Mouse (Mus musculus): ENCODE measurements at regions not wholly inside any gene's neighbourhood (a gene's known extent, or its start where the extent isn't known, plus 50 kb on each side); places are given as distances from the start of the nearest gene placed in this dataset.
A peak's percentile ranks its signal among the peaks of the same experiment; 100 is the strongest.

- Histone ChIP-seq H3K9me3 (ENCODE audit: low read length) (no peaks in the 10 kb centered on the region), H3K36me3 (ENCODE audit: insufficient read depth, low read length) (no peaks in the 10 kb centered on the region), H3K4me3 (ENCODE audit: low read length) (no peak overlapping the region), H3K4me1 (ENCODE audit: insufficient read depth, low read length) (no peaks in the 10 kb centered on the region), H3K27ac (ENCODE audit: low read length) (no peak overlapping the region), H3K9ac (replicated peaks; ENCODE audit: low read length) (no peak overlapping the region), H3K4me2 (replicated peaks; ENCODE audit: low read depth, low read length) (no peak overlapping the region), H3K27me3 (ENCODE audit: insufficient read depth, low read length) (no peaks in the 10 kb centered on the region)
- 55% methylated on average over 6 of the region's 6 CpGs for WGBS
- no peak for ATAC-seq (ENCODE audit: low FRiP score, low TSS enrichment)
Measured at GRCm38 (mm10) chr7:71648314-71648713, 297.0 kb upstream of the Gm10295 start.

GRCm38 (mm10) chr7:71646944-71647343 is 295.7 kb upstream of the Gm10295 start:
- no peak overlapping the region for H3K4me3 ChIP-seq (ENCODE audit: low read length)
- H3K4me2 ChIP-seq (replicated peaks; ENCODE audit: low read depth, low read length): no peak overlapping the region
- no peaks in the 10 kb centered on the region for H3K4me1 ChIP-seq (ENCODE audit: insufficient read depth, low read length)
- no peaks in the 10 kb centered on the region for H3K27me3 ChIP-seq (ENCODE audit: insufficient read depth, low read length)
- no peaks in the 10 kb centered on the region for H3K9me3 ChIP-seq (ENCODE audit: low read length)
- 90% methylated on average over 3 of the region's 3 CpGs for WGBS
- no peak overlapping the region for H3K9ac ChIP-seq (replicated peaks; ENCODE audit: low read length)
- ATAC-seq (ENCODE audit: low FRiP score, low TSS enrichment): no peak
- H3K36me3 ChIP-seq (ENCODE audit: insufficient read depth, low read length): no peaks in the 10 kb centered on the region
- H3K27ac ChIP-seq (ENCODE audit: low read length): no peak overlapping the region

- ATAC-seq (ENCODE audit: low FRiP score, low TSS enrichment): 0 out of 2 replicates have a peak, but pooled peaks have one; percentile 31
- WGBS: 15% methylated on average over 13 of the region's 13 CpGs
- Histone ChIP-seq H3K9ac (replicated peaks; ENCODE audit: low read length) (no peak overlapping the region), H3K9me3 (ENCODE audit: low read length) (no peaks in the 10 kb centered on the region), H3K4me2 (replicated peaks; ENCODE audit: low read depth, low read length) (peak overlapping the region; percentile 27), H3K4me1 (ENCODE audit: insufficient read depth, low read length) (peaks cover 4% of the 10 kb centered on the region; the same call in 1 of the 2 replicates), H3K27me3 (ENCODE audit: insufficient read depth, low read length) (no peaks in the 10 kb centered on the region), H3K36me3 (ENCODE audit: insufficient read depth, low read length) (no peaks in the 10 kb centered on the region), H3K27ac (ENCODE audit: low read length) (no peak overlapping the region), H3K4me3 (ENCODE audit: low read length) (0 out of 2 replicates have a peak overlapping the region, but pooled peaks have one; percentile 6)
Measured at GRCm38 (mm10) chr7:71623048-71623447, 271.8 kb upstream of the Gm10295 start.

GRCm38 (mm10) chr7:71603159-71603558 is 251.9 kb upstream of the Gm10295 start:
- 35% methylated on average over 2 of the region's 2 CpGs for WGBS
- H3K27me3 ChIP-seq (ENCODE audit: insufficient read depth, low read length): no peaks in the 10 kb centered on the region
- H3K27ac ChIP-seq (ENCODE audit: low read length): no peak overlapping the region; the same call in 1 of the 2 replicates
- no peak overlapping the region for H3K9ac ChIP-seq (replicated peaks; ENCODE audit: low read length)
- H3K36me3 ChIP-seq (ENCODE audit: insufficient read depth, low read length): no peaks in the 10 kb centered on the region
- H3K4me1 ChIP-seq (ENCODE audit: insufficient read depth, low read length): no peaks in the 10 kb centered on the region
- H3K9me3 ChIP-seq (ENCODE audit: low read length): no peaks in the 10 kb centered on the region
- peak; percentile 61; the same call in 1 of the 2 replicates for ATAC-seq (ENCODE audit: low FRiP score, low TSS enrichment)
- H3K4me3 ChIP-seq (ENCODE audit: low read length): no peak overlapping the region
- H3K4me2 ChIP-seq (replicated peaks; ENCODE audit: low read depth, low read length): no peak overlapping the region

DNA sequence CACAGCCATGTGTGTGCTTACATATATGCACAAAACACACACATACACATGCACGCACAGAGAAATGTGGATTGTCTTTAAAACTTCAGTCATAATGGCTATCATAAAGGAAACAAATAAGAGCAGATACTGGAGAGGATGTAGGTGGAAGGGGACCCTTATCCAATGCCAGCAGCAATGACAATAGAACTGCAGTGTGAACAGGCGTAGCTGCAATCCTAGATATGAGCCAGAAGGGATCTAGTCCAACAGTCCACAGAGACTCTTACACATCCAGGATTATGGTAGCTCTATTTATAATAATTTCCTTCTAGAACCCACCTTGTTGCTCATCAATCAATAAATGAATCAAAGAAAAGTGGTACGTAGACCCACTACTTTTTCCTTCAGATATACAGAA is 245.5 kb upstream of the Gm10295 start:
- H3K36me3 ChIP-seq (ENCODE audit: insufficient read depth, low read length): no peaks in the 10 kb centered on the region
- H3K9ac ChIP-seq (replicated peaks; ENCODE audit: low read length): no peak overlapping the region
- WGBS: 93% methylated on average over 3 of the region's 3 CpGs
- H3K27ac ChIP-seq (ENCODE audit: low read length): no peak overlapping the region
- ATAC-seq (ENCODE audit: low FRiP score, low TSS enrichment): no peak
- H3K4me3 ChIP-seq (ENCODE audit: low read length): no peak overlapping the region
- no peaks in the 10 kb centered on the region for H3K9me3 ChIP-seq (ENCODE audit: low read length)
- H3K27me3 ChIP-seq (ENCODE audit: insufficient read depth, low read length): no peaks in the 10 kb centered on the region
- peaks cover 3% of the 10 kb centered on the region; the same call in 1 of the 2 replicates for H3K4me1 ChIP-seq (ENCODE audit: insufficient read depth, low read length)
- H3K4me2 ChIP-seq (replicated peaks; ENCODE audit: low read depth, low read length): no peak overlapping the region

GRCm38 (mm10) chr7:71587626-71588025 is 236.3 kb upstream of the Gm10295 start:
- 51% methylated on average over 5 of the region's 5 CpGs for WGBS
- peak; percentile 27; the same call in 1 of the 2 replicates for ATAC-seq (ENCODE audit: low FRiP score, low TSS enrichment)
- no peak overlapping the region for H3K4me2 ChIP-seq (replicated peaks; ENCODE audit: low read depth, low read length)
- H3K9ac ChIP-seq (replicated peaks; ENCODE audit: low read length): no peak overlapping the region
- no peak overlapping the region for H3K4me3 ChIP-seq (ENCODE audit: low read length)
- H3K36me3 ChIP-seq (ENCODE audit: insufficient read depth, low read length): no peaks in the 10 kb centered on the region
- H3K27me3 ChIP-seq (ENCODE audit: insufficient read depth, low read length): no peaks in the 10 kb centered on the region
- H3K4me1 ChIP-seq (ENCODE audit: insufficient read depth, low read length): peaks cover 4% of the 10 kb centered on the region; the same call in 1 of the 2 replicates
- no peak overlapping the region; the same call in 1 of the 2 replicates for H3K27ac ChIP-seq (ENCODE audit: low read length)
- H3K9me3 ChIP-seq (ENCODE audit: low read length): no peaks in the 10 kb centered on the region

GRCm38 (mm10) chr7:71583443-71584055 is 232.3 kb upstream of the Gm10295 start:
- 0 out of 2 replicates have a peak, but pooled peaks have one; percentile 39 for ATAC-seq (ENCODE audit: low FRiP score, low TSS enrichment)
- no peak overlapping the region for H3K4me3 ChIP-seq (ENCODE audit: low read length)
- H3K9ac ChIP-seq (replicated peaks; ENCODE audit: low read length): no peak overlapping the region
- no peaks in the 10 kb centered on the region for H3K9me3 ChIP-seq (ENCODE audit: low read length)
- 39% methylated on average over 1 of the region's 1 CpGs for WGBS
- H3K4me2 ChIP-seq (replicated peaks; ENCODE audit: low read depth, low read length): no peak overlapping the region
- no peaks in the 10 kb centered on the region for H3K36me3 ChIP-seq (ENCODE audit: insufficient read depth, low read length)
- peaks cover 4% of the 10 kb centered on the region; the same call in 1 of the 2 replicates for H3K4me1 ChIP-seq (ENCODE audit: insufficient read depth, low read length)
- H3K27me3 ChIP-seq (ENCODE audit: insufficient read depth, low read length): no peaks in the 10 kb centered on the region
- no peak overlapping the region for H3K27ac ChIP-seq (ENCODE audit: low read length)

DNA sequence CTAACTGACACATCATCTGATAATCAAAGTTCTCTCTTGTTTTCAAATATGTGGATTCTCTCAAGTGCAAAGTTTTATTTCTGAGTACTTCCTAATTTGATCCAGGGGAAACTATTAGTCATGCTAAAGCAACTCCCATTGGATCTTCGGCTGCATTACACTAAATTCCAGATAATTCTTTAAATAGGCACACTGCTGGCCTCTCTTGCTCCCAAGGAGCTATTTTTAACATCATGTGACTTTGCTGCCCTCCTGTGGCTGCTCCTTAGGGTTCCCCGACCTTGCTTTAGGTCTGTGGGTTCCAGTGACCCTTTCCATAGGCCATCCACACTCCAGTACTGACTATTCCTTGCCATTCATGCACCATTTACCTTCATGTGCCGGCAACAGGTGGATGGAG is 230.5 kb upstream of the Gm10295 start:
- no peak overlapping the region for H3K4me2 ChIP-seq (replicated peaks; ENCODE audit: low read depth, low read length)
- no peak overlapping the region for H3K27ac ChIP-seq (ENCODE audit: low read length)
- H3K9me3 ChIP-seq (ENCODE audit: low read length): no peaks in the 10 kb centered on the region
- no peak overlapping the region for H3K4me3 ChIP-seq (ENCODE audit: low read length)
- H3K27me3 ChIP-seq (ENCODE audit: insufficient read depth, low read length): no peaks in the 10 kb centered on the region
- ATAC-seq (ENCODE audit: low FRiP score, low TSS enrichment): peak; percentile 80; the same call in 1 of the 2 replicates
- H3K36me3 ChIP-seq (ENCODE audit: insufficient read depth, low read length): no peaks in the 10 kb centered on the region
- H3K4me1 ChIP-seq (ENCODE audit: insufficient read depth, low read length): peaks cover 4% of the 10 kb centered on the region; the same call in 1 of the 2 replicates
- 16% methylated on average over 3 of the region's 3 CpGs for WGBS
- no peak overlapping the region for H3K9ac ChIP-seq (replicated peaks; ENCODE audit: low read length)

DNA sequence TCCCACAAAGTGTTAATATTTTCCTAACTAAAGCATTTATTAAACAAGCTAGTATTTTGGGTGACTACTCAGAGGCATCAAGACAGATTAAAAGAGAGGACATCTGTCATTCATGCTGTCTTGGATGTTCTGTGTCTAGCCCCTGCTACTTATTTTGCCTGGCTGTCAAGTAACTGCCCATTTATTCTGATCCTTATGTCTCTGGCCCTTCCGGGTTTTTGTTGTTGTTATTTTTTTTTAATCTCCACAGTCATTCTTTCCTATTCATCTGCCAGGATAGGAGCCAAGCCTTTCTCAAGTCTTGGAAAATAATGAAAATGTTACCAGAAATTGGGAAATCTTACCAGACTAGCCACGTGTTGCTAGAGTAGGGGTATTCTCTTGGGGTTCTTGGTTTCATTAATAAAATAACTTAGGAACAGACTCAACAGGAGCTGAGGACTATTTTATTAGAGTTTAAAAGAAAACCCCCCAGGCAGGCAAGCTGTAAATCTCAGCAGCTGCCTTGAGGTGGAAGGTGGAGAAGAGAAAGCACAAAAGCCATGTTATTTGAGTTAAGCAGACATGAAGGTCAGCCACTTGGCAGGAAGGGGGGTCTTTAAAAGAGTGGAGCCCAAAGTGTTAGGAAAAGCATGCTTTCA is 209.1 kb upstream of the Gm10295 start:
- Histone ChIP-seq H3K4me2 (replicated peaks; ENCODE audit: low read depth, low read length) (no peak overlapping the region), H3K4me1 (ENCODE audit: insufficient read depth, low read length) (no peaks in the 10 kb centered on the region), H3K4me3 (ENCODE audit: low read length) (no peak overlapping the region), H3K9ac (replicated peaks; ENCODE audit: low read length) (no peak overlapping the region), H3K27ac (ENCODE audit: low read length) (no peak overlapping the region), H3K27me3 (ENCODE audit: insufficient read depth, low read length) (no peaks in the 10 kb centered on the region), H3K9me3 (ENCODE audit: low read length) (no peaks in the 10 kb centered on the region), H3K36me3 (ENCODE audit: insufficient read depth, low read length) (no peaks in the 10 kb centered on the region)
- ATAC-seq (ENCODE audit: low FRiP score, low TSS enrichment): no peak
- WGBS: 25% methylated on average over 2 of the region's 2 CpGs

DNA sequence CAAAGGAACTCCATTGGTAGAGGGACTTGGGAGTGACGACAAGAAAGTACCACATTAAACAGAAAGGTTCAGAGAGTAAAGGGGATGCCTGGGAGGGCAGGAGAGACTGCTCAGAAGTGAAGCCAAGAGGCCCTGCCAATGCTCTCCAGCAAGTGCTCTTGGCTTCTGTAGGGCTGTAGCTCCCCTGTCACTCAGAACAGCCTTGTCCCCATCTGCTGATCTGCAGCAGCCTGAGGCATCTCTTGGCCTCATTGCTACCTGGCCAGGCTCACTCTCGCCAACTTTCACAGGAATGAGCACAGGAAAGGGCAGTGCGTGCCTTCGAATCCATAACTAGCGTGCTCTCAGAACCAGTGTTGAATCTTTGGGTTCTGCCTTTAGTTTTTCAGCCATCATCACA is 205.2 kb upstream of the Gm10295 start:
- Histone ChIP-seq H3K4me2 (replicated peaks; ENCODE audit: low read depth, low read length) (no peak overlapping the region), H3K9me3 (ENCODE audit: low read length) (no peaks in the 10 kb centered on the region), H3K36me3 (ENCODE audit: insufficient read depth, low read length) (no peaks in the 10 kb centered on the region), H3K27ac (ENCODE audit: low read length) (no peak overlapping the region), H3K4me3 (ENCODE audit: low read length) (no peak overlapping the region), H3K4me1 (ENCODE audit: insufficient read depth, low read length) (no peaks in the 10 kb centered on the region), H3K27me3 (ENCODE audit: insufficient read depth, low read length) (no peaks in the 10 kb centered on the region), H3K9ac (replicated peaks; ENCODE audit: low read length) (no peak overlapping the region)
- WGBS: 92% methylated on average over 5 of the region's 5 CpGs
- no peak for ATAC-seq (ENCODE audit: low FRiP score, low TSS enrichment)
